Mouse (Mus musculus) limb, embryonic 13.5 days (tissue): ENCODE data around the gene Sesn2. TPM values are rescaled to one million over a fixed set of nuclear protein-coding genes. Genes with fewer than 3 reads are reported as not detected.

Experiments
- ATAC-seq: fragments of 200-750 bp; cut with Nextera tagmentation; 2 replicates; pipeline ENCODE4 v1.8.0; 2017; ENCODE audit warnings: low read depth, moderate number of reproducible peaks, moderate TSS enrichment; ENCODE audit not compliant: low FRiP score
- H3K27ac ChIP-seq: fragments of 300-500 bp; sonication (generic); 2 replicates; pipeline ENCODE4 v1.5.1; 2015; ENCODE audit warnings: inconsistent platforms, mild to moderate bottlenecking, moderate library complexity
- H3K27me3 ChIP-seq: fragments of 300-500 bp; sonication (generic); 2 replicates; pipeline ENCODE4 v1.6.1; 2015; ENCODE audit warnings: mild to moderate bottlenecking, inconsistent platforms
- H3K36me3 ChIP-seq: fragments of 300-500 bp; sonication (generic); 2 replicates; pipeline ENCODE4 v1.6.1; 2015; ENCODE audit warnings: inconsistent platforms, mild to moderate bottlenecking, moderate library complexity
- H3K4me1 ChIP-seq: fragments of 300-500 bp; sonication (generic); 2 replicates; pipeline ENCODE4 v1.6.1; 2015; ENCODE audit warnings: inconsistent platforms
- H3K4me2 ChIP-seq: fragments of 300-500 bp; sonication (generic); replicated peaks from 2 replicates; pipeline ENCODE4 v1.6.1; 2015; ENCODE audit warnings: inconsistent platforms, mild to moderate bottlenecking, moderate library complexity
- H3K4me3 ChIP-seq: fragments of 300-500 bp; sonication (generic); 2 replicates; pipeline ENCODE4 v1.5.1; 2015; ENCODE audit warnings: moderate library complexity, mild to moderate bottlenecking, inconsistent platforms
- H3K9ac ChIP-seq: fragments of 300-500 bp; sonication (generic); 2 replicates; pipeline ENCODE4 v1.6.1; 2015; ENCODE audit warnings: mild to moderate bottlenecking, inconsistent platforms
- H3K9me3 ChIP-seq: fragments of 300-500 bp; sonication (generic); 2 replicates; pipeline ENCODE4 v1.6.1; 2016; ENCODE audit warnings: inconsistent platforms
- WGBS: fragments of 180-500 bp; shearing (Covaris S2); methylation state at CpG from one replicate; pipeline ENCODE4 v1.1.7; 2015; 5-methylcytosine and 5-hydroxymethylcytosine counted together
- polyA plus RNA-seq: library from polyadenylated mRNA; unstranded; fragments of >200 nt; fragmentation: Nextera tagmentation; extraction: Ambion mirVana; gene quantifications from 2 replicates; pipeline ENCODE4 v1.2.1, GENCODE M21; 2015

Gene Sesn2
- polyA plus RNA-seq, 1 experiment from 2014 or later, result 9.2 TPM

DNA sequence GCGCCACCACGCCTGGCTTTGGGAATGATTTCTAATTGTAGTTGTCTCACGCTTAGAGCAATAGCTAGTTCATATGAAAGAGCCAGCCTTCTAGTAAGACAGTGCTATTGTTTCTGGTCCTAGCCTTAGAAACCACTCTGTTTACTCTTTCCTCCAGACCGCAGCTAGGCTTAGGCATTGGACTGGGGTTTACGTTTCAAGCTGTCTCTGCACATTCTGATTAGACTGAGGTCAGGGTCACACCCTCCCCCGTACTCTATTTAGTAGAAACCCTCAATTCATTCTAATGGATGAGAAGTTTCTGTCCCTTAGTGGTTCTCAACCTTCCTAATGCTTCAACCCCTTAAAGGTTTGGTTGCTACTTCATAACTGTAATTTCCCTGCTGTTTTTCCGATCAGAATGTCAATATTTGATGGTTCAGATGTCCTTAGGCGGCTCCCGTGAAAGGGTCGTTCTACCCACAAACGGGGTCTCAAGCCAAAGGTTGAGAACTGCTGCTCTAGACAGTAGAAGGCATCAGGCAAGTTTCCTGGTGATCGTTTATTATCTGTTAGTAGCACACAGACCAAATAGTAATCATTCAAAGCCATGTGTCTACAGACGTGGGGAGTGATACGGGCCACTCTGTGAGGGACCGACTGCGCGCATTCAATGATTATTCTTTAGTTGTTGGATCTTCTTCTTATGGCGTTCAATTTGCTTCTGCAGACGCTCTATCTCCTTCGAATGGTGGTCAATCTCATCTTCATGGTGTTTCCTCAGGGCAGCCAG lies 19.9 kb upstream of the Sesn2 start:
- Histone ChIP-seq H3K9ac (no peak overlapping the region), H3K36me3 (peaks cover 25% of the 10 kb centered on the region), H3K9me3 (no peaks in the 10 kb centered on the region), H3K27ac (no peak overlapping the region), H3K4me2 (no peak overlapping the region), H3K4me1 (peaks cover 18% of the 10 kb centered on the region), H3K27me3 (no peaks in the 10 kb centered on the region), H3K4me3 (no peak overlapping the region)
- WGBS, result 95% methylated on average over 20 of the region's 20 CpGs
- no peak for ATAC-seq

DNA sequence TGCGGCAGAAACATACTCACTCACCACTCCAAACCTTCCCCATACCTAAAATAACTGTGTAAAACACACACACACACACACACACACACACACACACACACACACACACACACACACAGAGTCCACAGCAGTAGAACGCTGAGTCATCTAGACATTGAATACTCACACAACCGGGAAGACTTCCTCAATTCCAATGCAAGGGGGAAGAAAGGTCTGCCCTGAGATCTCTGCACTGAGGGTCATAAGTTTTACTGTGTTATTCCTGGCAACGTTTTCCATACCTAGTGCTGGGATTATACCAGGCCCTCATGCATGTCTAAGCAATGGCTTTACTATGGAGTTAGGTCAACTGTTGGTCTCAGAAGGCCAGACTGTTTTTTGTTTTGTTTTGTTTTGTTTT lies 19.0 kb upstream of the Sesn2 start:
- no peak overlapping the region for H3K27ac ChIP-seq
- no peaks in the 10 kb centered on the region for H3K27me3 ChIP-seq
- ATAC-seq, result no peak
- 87% methylated on average over 4 of the region's 4 CpGs for WGBS
- peaks cover 20% of the 10 kb centered on the region for H3K4me1 ChIP-seq
- H3K36me3 ChIP-seq, result peaks cover 25% of the 10 kb centered on the region
- H3K4me2 ChIP-seq, result no peak overlapping the region
- no peak overlapping the region for H3K4me3 ChIP-seq
- no peak overlapping the region for H3K9ac ChIP-seq
- H3K9me3 ChIP-seq, result no peaks in the 10 kb centered on the region

DNA sequence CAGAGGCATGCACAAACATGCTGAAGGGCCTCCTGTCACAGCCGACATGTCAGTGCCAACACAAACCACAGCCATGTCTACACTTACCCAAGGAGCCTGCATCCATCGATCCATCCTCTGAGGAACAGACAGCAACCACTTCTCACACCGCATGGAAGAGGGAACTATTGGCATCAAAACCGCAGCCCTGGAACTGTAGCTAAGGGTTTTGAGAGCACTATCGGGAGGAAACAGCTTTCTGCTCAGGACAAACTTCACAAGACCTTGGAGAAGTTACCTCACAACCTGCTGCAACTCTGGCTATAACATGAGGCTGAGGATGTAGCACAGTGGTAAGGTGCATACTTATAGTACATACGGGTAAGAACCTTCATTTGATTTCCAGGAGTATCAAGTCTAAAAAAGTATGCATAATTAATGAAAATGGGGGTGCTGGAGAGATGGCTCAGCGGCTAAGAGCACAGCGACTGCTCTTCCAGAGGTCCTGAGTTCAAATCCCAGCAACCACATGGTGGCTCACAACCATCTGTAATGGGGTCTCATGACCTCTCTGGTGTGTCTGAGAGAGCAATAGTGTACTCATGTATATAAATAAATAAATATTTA lies 17.7 kb upstream of the Sesn2 start:
- no peaks in the 10 kb centered on the region for H3K27me3 ChIP-seq
- no peak overlapping the region for H3K27ac ChIP-seq
- no peak for ATAC-seq
- 89% methylated on average over 8 of the region's 8 CpGs for WGBS
- peaks cover 25% of the 10 kb centered on the region for H3K36me3 ChIP-seq
- H3K4me2 ChIP-seq, result no peak overlapping the region
- peaks cover 16% of the 10 kb centered on the region for H3K4me1 ChIP-seq
- no peaks in the 10 kb centered on the region for H3K9me3 ChIP-seq
- H3K4me3 ChIP-seq, result no peak overlapping the region
- H3K9ac ChIP-seq, result no peak overlapping the region

DNA sequence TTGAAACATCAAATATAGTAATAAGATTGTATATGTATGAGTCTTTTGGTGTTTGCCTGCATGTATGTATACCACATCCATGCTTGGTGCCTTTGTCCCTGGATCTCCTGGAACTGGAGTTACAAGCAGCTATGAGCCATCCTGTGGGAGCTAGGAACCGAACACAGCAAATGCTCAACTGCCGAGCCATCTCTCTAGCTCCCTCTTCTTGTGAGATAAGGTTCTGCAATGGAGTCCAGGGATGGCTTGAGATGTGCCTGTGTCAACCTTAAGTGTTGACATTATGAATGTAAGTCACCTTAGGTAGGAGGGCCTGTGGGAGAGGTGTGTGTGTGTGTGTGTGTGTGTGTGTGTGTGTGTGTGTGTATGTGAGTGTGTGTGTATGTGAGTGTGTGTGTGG lies 16.4 kb upstream of the Sesn2 start:
- no peak for ATAC-seq
- Histone ChIP-seq H3K27ac (no peak overlapping the region), H3K4me2 (no peak overlapping the region), H3K36me3 (peaks cover 24% of the 10 kb centered on the region), H3K4me1 (peaks cover 5% of the 10 kb centered on the region; the same call in 1 of the 2 replicates), H3K27me3 (no peaks in the 10 kb centered on the region), H3K9me3 (no peaks in the 10 kb centered on the region), H3K4me3 (no peak overlapping the region), H3K9ac (no peak overlapping the region)
- WGBS, result 70% methylated on average over 2 of the region's 2 CpGs

DNA sequence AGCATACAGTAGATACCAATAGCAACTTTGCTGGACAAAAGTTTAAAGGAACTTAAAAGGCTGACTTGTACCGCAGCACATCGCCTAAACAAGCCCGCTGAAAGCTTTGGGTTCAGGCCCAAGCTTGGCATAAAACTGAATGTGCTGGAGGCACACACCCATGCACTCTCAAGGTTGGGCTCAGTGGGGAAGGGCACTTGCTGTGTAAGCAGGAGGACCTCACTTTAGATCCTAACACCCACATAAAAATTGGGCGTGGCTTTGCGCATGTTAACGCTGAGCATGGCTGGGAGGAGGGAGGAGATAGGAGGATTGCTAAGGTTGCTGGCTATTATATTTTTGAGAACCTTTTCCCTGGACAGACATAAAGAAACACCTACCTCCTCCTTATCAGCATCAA lies 14.5 kb upstream of the Sesn2 start:
- Histone ChIP-seq H3K4me2 (no peak overlapping the region), H3K9ac (no peak overlapping the region), H3K27ac (no peak overlapping the region), H3K27me3 (no peaks in the 10 kb centered on the region), H3K36me3 (peaks cover 7% of the 10 kb centered on the region), H3K9me3 (no peaks in the 10 kb centered on the region), H3K4me3 (no peak overlapping the region), H3K4me1 (peaks cover 5% of the 10 kb centered on the region; the same call in 1 of the 2 replicates)
- 48% methylated on average over 6 of the region's 6 CpGs for WGBS
- ATAC-seq, result no peak

DNA sequence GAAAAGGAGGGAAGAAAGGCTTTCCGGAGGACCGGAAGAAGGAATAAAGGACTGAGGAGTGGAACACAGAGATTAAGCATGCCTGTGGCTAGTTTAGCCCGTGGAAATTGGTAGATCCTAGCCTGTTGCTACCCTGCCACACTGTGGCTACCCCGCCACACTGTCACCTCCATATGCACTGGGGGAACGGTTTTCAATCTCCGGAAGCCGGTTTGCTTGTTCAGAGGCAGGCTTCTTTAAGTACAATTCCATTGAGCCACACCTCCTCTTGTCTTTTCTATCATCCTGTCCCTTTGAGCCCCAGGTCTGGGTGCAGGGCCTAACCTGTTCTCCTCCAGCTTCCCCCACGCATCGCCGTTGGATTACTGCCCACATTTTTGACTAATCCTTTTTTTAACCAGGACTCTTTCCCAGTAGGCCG lies 14.0 kb upstream of the Sesn2 start:
- Histone ChIP-seq H3K4me3 (no peak overlapping the region), H3K27ac (no peak overlapping the region), H3K9me3 (no peaks in the 10 kb centered on the region), H3K4me1 (peaks cover 5% of the 10 kb centered on the region; the same call in 1 of the 2 replicates), H3K27me3 (no peaks in the 10 kb centered on the region), H3K4me2 (no peak overlapping the region), H3K9ac (no peak overlapping the region), H3K36me3 (peaks cover 2% of the 10 kb centered on the region; the same call in 1 of the 2 replicates)
- WGBS, result 28% methylated on average over 11 of the region's 11 CpGs
- ATAC-seq, result no peak

DNA sequence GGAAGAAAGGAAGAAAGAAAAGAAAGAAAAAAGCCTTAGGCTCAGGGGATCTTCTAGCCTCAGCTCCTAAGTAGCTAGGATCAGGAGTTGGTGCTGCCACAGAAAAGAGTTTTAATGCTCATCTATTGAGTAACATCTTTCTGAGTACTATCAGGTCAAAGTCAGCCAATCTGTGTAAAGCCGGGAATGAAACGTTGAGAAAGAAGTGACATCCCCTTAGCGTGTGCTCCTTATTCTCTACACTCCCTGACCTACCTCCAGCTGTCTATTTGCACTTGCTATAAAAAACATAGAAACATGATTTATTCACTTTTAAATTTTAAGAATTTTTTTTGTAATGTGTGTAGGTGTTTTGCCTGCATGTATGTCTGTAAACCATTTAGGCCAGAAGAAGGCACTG lies 8.9 kb upstream of the Sesn2 start:
- Histone ChIP-seq H3K27me3 (no peaks in the 10 kb centered on the region), H3K36me3 (no peaks in the 10 kb centered on the region), H3K9ac (no peak overlapping the region), H3K9me3 (no peaks in the 10 kb centered on the region), H3K4me3 (no peak overlapping the region), H3K4me1 (peaks cover 3% of the 10 kb centered on the region; the same call in 1 of the 2 replicates), H3K4me2 (no peak overlapping the region), H3K27ac (no peak overlapping the region)
- 86% methylated on average over 3 of the region's 3 CpGs for WGBS
- ATAC-seq, result no peak

DNA sequence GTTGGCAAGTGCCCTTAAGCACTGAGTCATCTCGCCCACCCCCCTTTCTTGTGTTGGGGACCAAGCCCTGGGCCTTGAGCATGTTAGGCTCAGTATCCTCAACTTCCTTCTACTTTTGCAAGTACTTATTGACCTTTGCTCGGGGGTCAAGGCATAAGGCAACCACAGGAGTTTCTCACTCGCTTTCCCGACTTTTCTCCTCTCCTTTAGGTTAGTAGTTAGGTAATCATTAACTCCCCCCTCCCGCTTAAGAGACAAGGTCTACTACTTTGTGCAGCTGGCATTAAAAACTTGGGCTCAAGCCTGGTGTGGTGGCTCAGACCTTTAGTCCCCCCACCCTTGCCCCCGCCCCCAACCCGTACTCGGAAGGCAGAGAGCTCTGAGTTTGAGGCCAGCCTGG lies 7.8 kb upstream of the Sesn2 start:
- no peaks in the 10 kb centered on the region for H3K27me3 ChIP-seq
- H3K4me2 ChIP-seq, result no peak overlapping the region
- WGBS, result 81% methylated on average over 8 of the region's 8 CpGs
- no peak for ATAC-seq
- H3K27ac ChIP-seq, result no peak overlapping the region
- no peaks in the 10 kb centered on the region for H3K36me3 ChIP-seq
- no peaks in the 10 kb centered on the region for H3K9me3 ChIP-seq
- no peak overlapping the region for H3K9ac ChIP-seq
- peaks cover 4% of the 10 kb centered on the region; the same call in 1 of the 2 replicates for H3K4me1 ChIP-seq
- H3K4me3 ChIP-seq, result no peak overlapping the region

DNA sequence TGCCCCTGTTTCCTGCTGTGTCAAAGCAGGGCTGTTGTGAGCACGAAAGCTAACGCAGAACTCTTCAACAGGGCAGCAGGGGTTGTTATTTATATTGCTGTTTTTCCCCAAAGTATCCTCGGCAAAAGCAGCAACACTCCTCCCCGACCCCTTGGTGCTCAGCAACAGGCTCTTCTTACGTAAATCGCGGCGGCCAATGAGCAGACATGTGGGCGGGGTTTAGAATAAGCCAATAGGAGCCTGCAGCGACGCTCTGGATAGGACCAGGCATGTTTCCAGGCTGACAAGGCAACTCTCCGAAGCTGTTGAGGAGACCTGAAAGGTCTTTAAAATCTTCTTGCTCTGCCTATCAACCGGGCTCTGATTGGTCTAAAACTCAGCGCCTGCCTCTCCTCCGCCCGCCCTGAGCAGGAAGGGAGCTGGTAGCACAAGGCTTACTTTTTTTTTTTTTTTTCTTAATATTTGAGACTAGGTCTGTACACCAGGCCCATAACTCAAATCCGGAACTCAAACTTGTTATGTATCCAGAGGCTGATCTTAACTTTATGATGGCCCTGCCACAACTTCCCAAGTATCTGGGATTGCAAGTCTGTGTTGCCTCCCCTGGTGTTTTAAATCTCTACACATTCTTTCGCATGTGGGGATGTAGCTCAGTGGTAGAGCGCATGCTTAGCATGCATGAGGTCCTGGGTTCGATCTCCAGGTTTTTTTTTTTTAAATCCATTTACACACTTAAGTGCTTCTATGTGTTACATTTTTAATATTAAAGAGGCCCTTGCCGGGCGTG lies 5.3 kb upstream of the Sesn2 start:
- Histone ChIP-seq H3K4me2 (peak overlapping the region; percentile 91), H3K4me3 (peak overlapping the region; percentile 51), H3K36me3 (no peaks in the 10 kb centered on the region), H3K27ac (peak overlapping the region; percentile 82), H3K4me1 (peaks cover 6% of the 10 kb centered on the region), H3K9me3 (no peaks in the 10 kb centered on the region), H3K27me3 (no peaks in the 10 kb centered on the region), H3K9ac (peak overlapping the region; percentile 59)
- ATAC-seq, result peak; percentile 95
- 19% methylated on average over 22 of the region's 22 CpGs for WGBS

DNA sequence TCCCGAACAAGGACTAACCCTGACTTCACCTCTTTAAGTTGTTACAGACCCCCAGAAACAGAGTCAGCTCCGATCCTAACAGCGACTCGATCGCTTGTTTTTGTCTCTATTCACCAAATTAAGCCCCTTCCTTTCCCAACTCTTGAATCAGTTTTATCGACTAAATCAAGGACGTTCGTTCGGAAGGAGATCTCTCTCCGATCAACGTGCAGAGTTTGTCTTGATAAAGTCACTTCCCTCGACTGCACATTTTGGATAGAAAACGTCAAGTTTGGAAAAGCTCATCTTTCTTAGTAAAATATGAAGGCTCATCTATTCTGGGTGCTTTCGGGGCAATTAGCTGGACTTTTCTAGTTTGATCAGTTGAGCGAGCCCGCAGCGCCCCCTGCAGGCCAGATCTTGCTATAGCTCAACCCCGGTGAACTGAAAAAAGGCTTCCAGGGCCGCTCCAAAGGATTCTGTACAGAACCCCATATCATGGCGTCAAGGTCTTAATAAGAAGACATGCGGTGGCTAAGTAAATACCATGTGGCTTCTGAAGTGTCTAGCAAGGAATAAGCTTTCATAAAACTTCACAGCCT lies 4.3 kb upstream of the Sesn2 start:
- peak; percentile 2; the same call in 1 of the 2 replicates for ATAC-seq
- WGBS, result 2% methylated on average over 21 of the region's 21 CpGs
- H3K36me3 ChIP-seq, result no peaks in the 10 kb centered on the region

DNA sequence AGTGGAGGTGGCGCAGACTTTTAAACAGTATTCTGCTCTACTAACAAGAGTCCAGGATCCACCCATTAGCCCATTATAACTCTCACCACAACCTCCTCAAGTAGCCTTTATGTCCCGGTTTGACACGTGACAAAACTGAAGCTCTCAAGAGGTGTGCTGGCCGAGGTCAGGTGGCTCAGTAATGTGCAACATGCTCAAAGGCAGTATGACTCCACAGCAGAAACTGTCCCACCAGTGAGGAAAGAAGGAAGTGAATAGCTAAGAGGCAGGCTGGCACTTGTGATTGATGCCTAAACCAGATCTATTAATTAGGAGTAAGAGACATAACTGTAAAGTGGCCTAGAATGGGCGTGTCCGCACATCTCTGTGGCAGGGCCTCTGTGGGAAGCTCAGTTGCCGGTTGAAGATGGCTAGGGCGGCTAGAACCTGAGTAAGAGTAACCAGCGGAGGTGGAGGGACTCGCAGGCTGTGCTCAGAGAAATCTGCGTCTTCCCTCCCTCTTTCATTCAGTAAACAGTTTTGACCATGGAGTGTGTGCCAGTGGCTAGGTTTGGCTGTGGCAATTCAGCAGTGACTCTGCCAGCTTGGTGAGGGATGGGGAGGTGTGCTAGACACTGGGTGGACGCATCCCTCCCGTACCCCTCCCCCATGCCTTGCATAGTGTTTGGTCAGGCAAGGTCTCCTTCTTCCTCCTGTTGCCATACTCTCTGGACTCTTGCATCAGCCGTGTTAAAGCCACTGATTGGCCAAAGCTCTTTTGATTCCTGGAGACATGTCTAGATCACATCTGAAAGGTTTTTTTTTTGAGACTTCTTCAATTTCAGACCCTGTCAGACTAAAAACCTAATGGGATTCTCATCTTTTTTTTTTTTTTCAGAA lies 3.3 kb upstream of the Sesn2 start:
- H3K9ac ChIP-seq, result no peak overlapping the region; the same call in 1 of the 2 replicates
- no peak overlapping the region for H3K4me3 ChIP-seq
- H3K4me1 ChIP-seq, result peaks cover 14% of the 10 kb centered on the region
- 36% methylated on average over 14 of the region's 14 CpGs for WGBS
- no peaks in the 10 kb centered on the region for H3K36me3 ChIP-seq
- H3K27me3 ChIP-seq, result no peaks in the 10 kb centered on the region
- no peak overlapping the region for H3K27ac ChIP-seq
- no peaks in the 10 kb centered on the region for H3K9me3 ChIP-seq
- no peak for ATAC-seq
- peak overlapping the region; percentile 91; the same call in 1 of the 2 replicates for H3K4me2 ChIP-seq

More for the DNA sequence above, 4.3 kb upstream of the Sesn2 start:
- Histone ChIP-seq H3K4me2 (peak overlapping the region; percentile 91), H3K4me3 (peak overlapping the region; percentile 51), H3K4me1 (peaks cover 7% of the 10 kb centered on the region), H3K27ac (peak overlapping the region; percentile 82), H3K9ac (peak overlapping the region; percentile 59), H3K9me3 (no peaks in the 10 kb centered on the region), H3K27me3 (no peaks in the 10 kb centered on the region)
